Mouse (Mus musculus) intestine, postnatal 0 days (tissue): ENCODE data around the gene Slco4a1. TPM values are rescaled to one million over a fixed set of nuclear protein-coding genes. Genes with fewer than 3 reads are reported as not detected.
A peak's percentile ranks its signal among the peaks of the same experiment; 100 is the strongest.

Source experiments
- ATAC-seq: fragments of 200-750 bp; cut with Nextera tagmentation; 2 replicates; pipeline ENCODE4 v1.8.0; 2017; ENCODE audit warnings: mild to moderate bottlenecking, moderate TSS enrichment, moderate library complexity
- H3K27ac ChIP-seq: fragments of 300-500 bp; sonication (generic); 2 replicates; pipeline ENCODE4 v1.5.1; 2014; ENCODE audit warnings: mild to moderate bottlenecking, low read depth, low read length, moderate library complexity
- H3K27me3 ChIP-seq: fragments of 300-500 bp; sonication (generic); replicated peaks from 2 replicates; pipeline ENCODE4 v1.6.1; 2014; ENCODE audit warnings: low read length, mixed read lengths; ENCODE audit not compliant: control insufficient read depth, insufficient read depth
- H3K36me3 ChIP-seq: fragments of 300-500 bp; sonication (generic); 2 replicates; pipeline ENCODE4 v1.6.1; 2014; ENCODE audit warnings: mild to moderate bottlenecking, moderate library complexity; ENCODE audit not compliant: control insufficient read depth, insufficient read depth
- H3K4me1 ChIP-seq: fragments of 300-500 bp; sonication (generic); replicated peaks from 2 replicates; pipeline ENCODE4 v1.6.1; 2014; ENCODE audit warnings: antibody characterized with exemption, low read length, mixed read lengths; ENCODE audit not compliant: control insufficient read depth, insufficient read depth
- H3K4me2 ChIP-seq: fragments of 300-500 bp; sonication (generic); replicated peaks from 2 replicates; pipeline ENCODE4 v1.6.1; 2014; ENCODE audit warnings: low read depth, mild to moderate bottlenecking, moderate library complexity
- H3K4me3 ChIP-seq: fragments of 300-500 bp; sonication (generic); 2 replicates; pipeline ENCODE4 v1.5.1; 2014; ENCODE audit warnings: low read depth, low read length
- H3K9ac ChIP-seq: fragments of 300-500 bp; sonication (generic); 2 replicates; pipeline ENCODE4 v1.6.1; 2014; ENCODE audit warnings: mild to moderate bottlenecking, low read depth, low read length
- H3K9me3 ChIP-seq: fragments of 300-500 bp; sonication (generic); 2 replicates; pipeline ENCODE4 v1.6.1; 2016; ENCODE audit warnings: mixed run types; ENCODE audit not compliant: control insufficient read depth
- CTCF ChIP-seq: sonication (generic); IDR thresholded peaks from 2 replicates; pipeline ENCODE4 v1.5.1; 2016; ENCODE audit warnings: low read depth, mild to moderate bottlenecking, control low read depth, antibody characterized with exemption, moderate library complexity
- WGBS: fragments of 180-500 bp; shearing (Covaris S2); extraction: QIAGEN DNeasy Blood & Tissue Kit; methylation state at CpG from one replicate; pipeline ENCODE4 v1.1.7; 2014; 5-methylcytosine and 5-hydroxymethylcytosine counted together
- polyA plus RNA-seq: library from polyadenylated mRNA; unstranded; fragments of >200 nt; fragmentation: Nextera tagmentation; extraction: Ambion mirVana; gene quantifications from 2 replicates; pipeline ENCODE4 v1.2.1, GENCODE M21; 2015

Slco4a1 gene
- 0.47 and 0.76 TPM in 2 replicates for polyA plus RNA-seq

DNA sequence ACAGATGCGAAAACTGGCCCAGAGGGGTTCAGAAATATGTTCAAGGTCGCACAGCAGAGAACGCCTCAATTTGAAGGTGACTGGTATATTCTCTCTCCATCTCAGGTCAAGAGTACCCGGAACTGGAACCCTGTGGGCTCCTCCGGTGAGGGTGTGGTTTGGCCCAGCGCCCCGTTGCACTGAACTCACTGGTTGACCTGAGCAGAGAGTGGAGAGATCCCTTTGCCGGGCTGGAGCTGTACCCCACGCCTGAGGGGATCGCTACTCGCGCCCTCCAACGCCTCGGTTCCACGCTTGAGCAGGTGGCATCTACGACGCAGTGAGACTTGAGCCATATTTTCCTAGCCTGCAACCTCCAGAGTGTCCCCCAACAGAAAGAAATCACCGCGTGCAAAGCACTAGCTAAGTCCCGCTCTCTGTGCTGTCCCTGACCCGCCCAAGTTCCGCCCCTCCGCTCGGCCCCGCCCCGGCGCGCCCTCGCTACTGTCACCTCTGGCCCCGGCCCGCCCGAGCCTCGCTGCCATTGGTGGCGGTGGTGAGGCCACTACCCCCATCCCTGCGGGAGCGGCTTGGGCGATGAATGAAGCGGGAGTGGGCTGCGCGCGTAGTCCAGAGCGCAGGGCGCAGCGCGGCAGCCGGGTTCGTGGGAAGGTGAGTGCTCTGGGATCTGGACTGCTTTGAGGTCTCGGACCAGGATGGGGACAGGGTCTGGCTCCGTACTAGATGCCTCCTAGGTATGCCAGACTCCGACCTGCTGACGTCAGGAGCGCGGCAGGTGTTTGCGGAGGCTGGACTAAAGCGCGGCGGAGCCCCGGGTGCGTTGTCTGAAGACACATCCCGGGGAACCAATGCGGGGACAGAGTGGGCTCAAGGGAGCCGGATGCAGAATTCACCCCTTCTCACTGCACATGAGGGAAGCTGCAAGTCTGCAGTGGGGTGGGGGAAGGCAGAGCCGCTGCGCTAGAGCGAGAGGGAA is at the start of gene Slco4a1:
TSS of gene Slco4a1 (plus strand) at position 523 of the 976 bp plus-strand sequence.
- Histone ChIP-seq H3K9ac (0 out of 2 replicates have a peak within 1 kb of the TSS, but pooled peaks have one; percentile 8), H3K36me3 (no peaks in the 10 kb centered on the region), H3K9me3 (no peaks in the 10 kb centered on the region), H3K27ac (no peak within 1 kb of the TSS), H3K4me1 (peaks cover 3% of the 10 kb centered on the region; the same call in 1 of the 2 replicates), H3K27me3 (peaks cover 15% of the 10 kb centered on the region), H3K4me2 (peak within 1 kb of the TSS; percentile 79), H3K4me3 (peak within 1 kb of the TSS; percentile 45)
- peak; percentile 97 for ATAC-seq
- WGBS: 2% methylated on average over 65 of the region's 65 CpGs
- no peak for TF ChIP-seq CTCF

DNA sequence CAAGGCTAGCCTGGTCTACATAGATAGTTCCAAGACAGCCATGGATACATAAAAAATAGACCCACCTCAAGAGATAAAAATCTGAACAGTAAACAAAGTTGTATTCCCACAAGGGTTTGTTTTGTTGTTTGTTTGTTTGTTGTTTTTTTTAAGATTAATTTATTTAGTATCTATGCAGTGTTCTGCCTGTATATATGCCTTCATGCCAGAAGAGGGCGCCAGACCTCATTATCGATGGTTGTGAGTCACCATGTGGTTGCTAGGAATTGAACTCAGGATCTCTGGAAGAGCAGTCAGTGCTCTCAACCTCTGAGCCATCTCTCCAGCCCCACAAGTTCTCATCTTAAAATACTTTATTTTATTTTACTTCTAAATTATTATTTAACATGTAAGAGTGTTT is 47.6 kb upstream of the Slco4a1 start:
- no peak overlapping the region for H3K4me2 ChIP-seq
- H3K9me3 ChIP-seq: no peaks in the 10 kb centered on the region
- H3K4me3 ChIP-seq: no peak overlapping the region
- no peak overlapping the region for H3K9ac ChIP-seq
- H3K27ac ChIP-seq: no peak overlapping the region
- no peaks in the 10 kb centered on the region for H3K36me3 ChIP-seq
- 28% methylated on average over 2 of the region's 2 CpGs for WGBS
- no peaks in the 10 kb centered on the region for H3K27me3 ChIP-seq
- ATAC-seq: no peak
- no peaks in the 10 kb centered on the region for H3K4me1 ChIP-seq
- peak; percentile 19; the same call in 1 of the 2 replicates for TF ChIP-seq CTCF

DNA sequence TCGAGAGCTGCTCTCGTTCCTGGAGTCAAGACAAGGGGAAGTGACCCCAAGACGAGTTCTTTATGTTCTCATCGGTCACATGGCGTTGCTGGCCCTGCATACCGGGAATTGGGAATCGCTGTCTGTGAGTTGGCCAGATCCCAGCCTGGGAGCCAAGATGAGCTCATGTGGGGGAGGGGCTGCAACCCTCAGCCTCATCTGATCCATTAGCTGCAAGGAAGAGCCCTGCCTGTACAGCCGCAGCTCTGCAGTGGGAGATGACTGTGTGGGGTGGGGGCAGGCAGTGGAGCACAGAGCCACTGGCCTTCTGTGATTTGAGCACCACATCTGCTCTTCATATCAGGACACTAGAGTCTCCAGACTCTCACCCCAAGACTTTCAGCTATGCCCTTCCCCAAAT is 45.6 kb upstream of the Slco4a1 start:
- no peaks in the 10 kb centered on the region for H3K36me3 ChIP-seq
- H3K27ac ChIP-seq: no peak overlapping the region
- H3K9me3 ChIP-seq: no peaks in the 10 kb centered on the region
- no peak for TF ChIP-seq CTCF
- H3K4me3 ChIP-seq: no peak overlapping the region
- no peak overlapping the region for H3K9ac ChIP-seq
- no peaks in the 10 kb centered on the region for H3K4me1 ChIP-seq
- no peaks in the 10 kb centered on the region for H3K27me3 ChIP-seq
- WGBS: 59% methylated on average over 8 of the region's 8 CpGs
- no peak for ATAC-seq
- H3K4me2 ChIP-seq: no peak overlapping the region

DNA sequence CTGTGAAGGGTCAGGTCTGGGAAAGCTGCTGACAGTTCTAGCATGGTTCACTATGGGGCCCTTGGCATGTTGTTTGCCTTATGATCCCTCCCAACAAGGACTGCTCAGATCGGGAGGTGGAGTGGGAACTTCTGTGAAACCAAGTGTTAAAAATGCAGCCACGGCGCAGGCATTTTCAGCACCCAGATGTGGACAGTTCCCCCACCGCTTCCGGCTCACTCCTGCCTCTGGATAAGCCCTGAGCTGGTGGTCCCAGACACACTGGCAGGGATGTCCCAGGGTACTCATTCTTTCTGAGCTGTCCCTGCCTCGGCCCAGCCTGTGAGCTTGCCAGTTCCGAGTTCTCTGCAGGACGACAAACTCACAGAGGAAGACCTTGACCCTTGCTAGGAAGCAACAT is 45.0 kb upstream of the Slco4a1 start:
- Histone ChIP-seq H3K36me3 (no peaks in the 10 kb centered on the region), H3K9me3 (no peaks in the 10 kb centered on the region), H3K4me1 (no peaks in the 10 kb centered on the region), H3K27ac (no peak overlapping the region), H3K9ac (no peak overlapping the region), H3K4me2 (no peak overlapping the region), H3K4me3 (no peak overlapping the region), H3K27me3 (no peaks in the 10 kb centered on the region)
- WGBS: 8% methylated on average over 8 of the region's 8 CpGs
- TF ChIP-seq CTCF: no peak
- ATAC-seq: no peak

DNA sequence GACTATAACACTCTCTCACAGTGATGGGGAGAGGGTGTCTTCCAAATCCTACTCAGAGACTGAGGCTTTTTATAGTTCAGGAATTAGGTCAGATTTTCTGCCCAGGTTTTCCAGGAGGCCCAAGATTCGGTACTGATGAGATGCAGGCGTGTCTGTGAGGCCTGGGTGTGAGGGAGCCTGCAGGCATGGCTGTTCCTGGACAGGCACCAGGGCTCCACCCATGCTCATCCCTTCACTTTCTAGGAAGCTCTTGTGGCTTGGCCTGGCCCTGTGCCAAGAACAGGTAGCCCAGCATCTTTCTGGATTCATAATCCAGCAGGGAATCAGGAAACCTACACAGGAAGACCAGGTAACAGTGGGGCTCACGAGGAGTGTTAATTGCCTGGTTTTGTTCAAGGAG is 40.4 kb upstream of the Slco4a1 start:
- Histone ChIP-seq H3K4me1 (no peaks in the 10 kb centered on the region), H3K9me3 (no peaks in the 10 kb centered on the region), H3K4me2 (no peak overlapping the region), H3K9ac (no peak overlapping the region), H3K27ac (no peak overlapping the region), H3K4me3 (no peak overlapping the region), H3K27me3 (no peaks in the 10 kb centered on the region), H3K36me3 (no peaks in the 10 kb centered on the region)
- ATAC-seq: no peak
- 64% methylated on average over 3 of the region's 3 CpGs for WGBS
- no peak for TF ChIP-seq CTCF

DNA sequence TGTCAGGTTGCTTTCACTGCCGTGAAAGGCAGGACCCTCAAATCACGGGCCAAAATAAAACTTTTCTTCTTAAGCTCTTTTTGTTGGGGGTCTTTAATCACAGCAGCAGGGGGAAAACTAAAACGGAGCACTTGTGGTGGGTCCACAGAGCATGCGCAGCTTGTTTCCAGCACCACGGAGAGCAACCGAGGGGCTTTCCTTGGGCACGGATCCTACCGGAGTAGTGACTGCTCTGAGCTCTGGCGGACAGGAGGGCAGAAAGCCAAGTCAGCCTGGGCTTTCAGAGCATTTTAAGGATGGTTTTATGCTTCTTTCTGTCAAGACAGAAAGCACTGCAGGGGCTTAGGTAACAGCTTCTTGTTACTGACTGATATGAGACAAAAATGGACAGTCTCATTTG is 38.3 kb upstream of the Slco4a1 start:
- no peaks in the 10 kb centered on the region for H3K9me3 ChIP-seq
- 13% methylated on average over 9 of the region's 9 CpGs for WGBS
- H3K36me3 ChIP-seq: no peaks in the 10 kb centered on the region
- no peak overlapping the region for H3K4me3 ChIP-seq
- no peak overlapping the region for H3K27ac ChIP-seq
- no peak overlapping the region for H3K9ac ChIP-seq
- H3K27me3 ChIP-seq: no peaks in the 10 kb centered on the region
- TF ChIP-seq CTCF: no peak
- ATAC-seq: no peak
- H3K4me2 ChIP-seq: no peak overlapping the region
- H3K4me1 ChIP-seq: no peaks in the 10 kb centered on the region
